Mouse (Mus musculus) induced T-regulatory cell, adult 2 months (primary cell): ENCODE data around the gene Snx15.

Experiments
- DNase-seq: peaks from one replicate; pipeline ENCODE4 v3.0.0-alpha.2; 2012; ENCODE audit warnings: low read depth

The Snx15 gene

GRCm38 (mm10) chr19:6071261-6071660 is 56.8 kb downstream of the Snx15 start:
- no peak for DNase-seq

- peak; percentile 53 for DNase-seq
Measured at GRCm38 (mm10) chr19:6070571-6071250, 57.4 kb downstream of the Snx15 start.

- no peak for DNase-seq
Measured at GRCm38 (mm10) chr19:6069851-6070250, 58.3 kb downstream of the Snx15 start.
